Mouse (Mus musculus) macrophage (primary cell): Measurements from ENCODE around the gene Slc13a3. TPM values are rescaled to one million over a fixed set of nuclear protein-coding genes. Genes with fewer than 3 reads are reported as not detected.
A peak's percentile ranks its signal among the peaks of the same experiment; 100 is the strongest.

ENCODE experiments used
- H3K27ac ChIP-seq: fragments of 350-480 bp; formaldehyde crosslinking; 2 replicates; pipeline ENCODE4 v1.9.0; 2021
- H3K36me3 ChIP-seq: fragments of 350-480 bp; formaldehyde crosslinking; 2 replicates; pipeline ENCODE4 v1.9.0; 2021; ENCODE audit errors: inconsistent target
- H3K4me3 ChIP-seq: fragments of 350-480 bp; formaldehyde crosslinking; 2 replicates; pipeline ENCODE4 v1.9.0; 2021; ENCODE audit errors: inconsistent target
- H3K79me2 ChIP-seq: fragments of 350-480 bp; formaldehyde crosslinking; 2 replicates; pipeline ENCODE4 v1.9.0; 2021; ENCODE audit errors: inconsistent target
- WGBS: methylation state at CpG from one replicate; pipeline ENCODE4 v1.1.7; 2026; ENCODE audit warnings: inconsistent platforms; ENCODE audit not compliant: missing documents; 5-methylcytosine and 5-hydroxymethylcytosine counted together
- polyA plus RNA-seq: library from polyadenylated mRNA; stranded (reverse); fragments of 250-400 nt; gene quantifications from 3 replicates; pipeline ENCODE4 v1.2.4, GENCODE M21; 2018; ENCODE audit warnings: inconsistent platforms

Slc13a3 gene
- polyA plus RNA-seq, 1 experiment from 2014 or later = 0.27 TPM

GRCm38 (mm10) chr2:165414321-165414720, 58.7 kb downstream of the Slc13a3 start:
- Histone ChIP-seq H3K36me3 (no peaks in the 10 kb centered on the region), H3K27ac (no peak overlapping the region), H3K79me2 (no peaks in the 10 kb centered on the region), H3K4me3 (no peak overlapping the region)
- 83% methylated on average over 5 of the region's 5 CpGs for WGBS

GRCm38 (mm10) chr2:165413884-165414283, 59.1 kb downstream of the Slc13a3 start:
- H3K27ac ChIP-seq = no peak overlapping the region
- WGBS = 68% methylated on average over 3 of the region's 3 CpGs
- no peak overlapping the region for H3K4me3 ChIP-seq
- H3K36me3 ChIP-seq = no peaks in the 10 kb centered on the region
- H3K79me2 ChIP-seq = no peaks in the 10 kb centered on the region

GRCm38 (mm10) chr2:165407700-165408301, 65.2 kb downstream of the Slc13a3 start:
- H3K36me3 ChIP-seq = no peaks in the 10 kb centered on the region
- no peak overlapping the region for H3K27ac ChIP-seq
- 21% methylated on average over 10 of the region's 10 CpGs for WGBS
- H3K4me3 ChIP-seq = no peak overlapping the region
- no peaks in the 10 kb centered on the region for H3K79me2 ChIP-seq

- H3K27ac ChIP-seq = peak overlapping the region; percentile 76
- H3K4me3 ChIP-seq = no peak overlapping the region
- H3K36me3 ChIP-seq = no peaks in the 10 kb centered on the region
- WGBS = 8% methylated on average over 6 of the region's 6 CpGs
- no peaks in the 10 kb centered on the region for H3K79me2 ChIP-seq
Observed at GRCm38 (mm10) chr2:165405351-165405750, 67.7 kb downstream of the Slc13a3 start.

GRCm38 (mm10) chr2:165404951-165405350, 68.1 kb downstream of the Slc13a3 start:
- peak overlapping the region; percentile 76 for H3K27ac ChIP-seq

GRCm38 (mm10) chr2:165398164-165398785, 74.8 kb downstream of the Slc13a3 start:
- H3K79me2 ChIP-seq = no peaks in the 10 kb centered on the region
- no peak overlapping the region for H3K27ac ChIP-seq
- H3K36me3 ChIP-seq = no peaks in the 10 kb centered on the region
- WGBS = 90% methylated on average over 12 of the region's 15 CpGs
- H3K4me3 ChIP-seq = no peak overlapping the region

More at GRCm38 (mm10) chr2:165404951-165405350, 68.1 kb downstream of the Slc13a3 start:
- H3K4me3 ChIP-seq = no peak overlapping the region
- H3K79me2 ChIP-seq = no peaks in the 10 kb centered on the region
- H3K36me3 ChIP-seq = no peaks in the 10 kb centered on the region
- 2% methylated on average over 9 of the region's 9 CpGs for WGBS

GRCm38 (mm10) chr2:165397502-165398163, 75.4 kb downstream of the Slc13a3 start:
- no peak overlapping the region for H3K4me3 ChIP-seq
- no peak overlapping the region for H3K27ac ChIP-seq
- no peaks in the 10 kb centered on the region for H3K79me2 ChIP-seq
- H3K36me3 ChIP-seq = no peaks in the 10 kb centered on the region
- 94% methylated on average over 20 of the region's 23 CpGs for WGBS

- no peak overlapping the region for H3K27ac ChIP-seq
Observed at GRCm38 (mm10) chr2:165396831-165397501, 76.1 kb downstream of the Slc13a3 start.

GRCm38 (mm10) chr2:165392156-165392555, 80.9 kb downstream of the Slc13a3 start:
- H3K27ac ChIP-seq = no peak overlapping the region
- no peaks in the 10 kb centered on the region for H3K79me2 ChIP-seq
- H3K4me3 ChIP-seq = no peak overlapping the region
- WGBS = 91% methylated on average over 4 of the region's 4 CpGs
- no peaks in the 10 kb centered on the region for H3K36me3 ChIP-seq

More at GRCm38 (mm10) chr2:165396831-165397501, 76.1 kb downstream of the Slc13a3 start:
- no peak overlapping the region for H3K4me3 ChIP-seq
- H3K36me3 ChIP-seq = no peaks in the 10 kb centered on the region
- 86% methylated on average over 19 of the region's 20 CpGs for WGBS
- H3K79me2 ChIP-seq = no peaks in the 10 kb centered on the region

GRCm38 (mm10) chr2:165391561-165391960, 81.5 kb downstream of the Slc13a3 start:
- Histone ChIP-seq H3K4me3 (no peak overlapping the region), H3K36me3 (no peaks in the 10 kb centered on the region), H3K79me2 (no peaks in the 10 kb centered on the region), H3K27ac (no peak overlapping the region)
- 24% methylated on average over 8 of the region's 8 CpGs for WGBS

- no peaks in the 10 kb centered on the region for H3K79me2 ChIP-seq
- no peak overlapping the region for H3K27ac ChIP-seq
- no peaks in the 10 kb centered on the region for H3K36me3 ChIP-seq
- 83% methylated on average over 6 of the region's 6 CpGs for WGBS
- no peak overlapping the region for H3K4me3 ChIP-seq
Observed at GRCm38 (mm10) chr2:165389299-165389952, 83.6 kb downstream of the Slc13a3 start.

GRCm38 (mm10) chr2:165387844-165388495, 85.1 kb downstream of the Slc13a3 start, which contains the start of gene Zfp334:
TSS of gene Zfp334 (minus strand) at chr2:165388259.
- H3K4me3 ChIP-seq = no peak within 1 kb of the TSS; the same call in 1 of the 2 replicates
- WGBS = 4% methylated on average over 40 of the region's 40 CpGs
- no peaks in the 10 kb centered on the region for H3K36me3 ChIP-seq
- no peak within 1 kb of the TSS for H3K27ac ChIP-seq
- H3K79me2 ChIP-seq = no peaks in the 10 kb centered on the region

GRCm38 (mm10) chr2:165387370-165387769, 85.7 kb downstream of the Slc13a3 start:
- Histone ChIP-seq H3K4me3 (no peak overlapping the region), H3K79me2 (no peaks in the 10 kb centered on the region), H3K27ac (no peak overlapping the region), H3K36me3 (no peaks in the 10 kb centered on the region)
- 67% methylated on average over 4 of the region's 4 CpGs for WGBS

GRCm38 (mm10) chr2:165380050-165380449, 93.0 kb downstream of the Slc13a3 start:
- Histone ChIP-seq H3K27ac (no peak overlapping the region), H3K79me2 (no peaks in the 10 kb centered on the region), H3K36me3 (no peaks in the 10 kb centered on the region), H3K4me3 (no peak overlapping the region)
- WGBS = 93% methylated on average over 22 of the region's 25 CpGs
